Mouse (Mus musculus) layer of hippocampus, postnatal 25 days (tissue): ENCODE measurements around the gene Fgb. TPM values are rescaled to one million over a fixed set of nuclear protein-coding genes. Genes with fewer than 3 reads are reported as not detected.

Source experiments
- DNase-seq, 2 experiments: peaks; one replicate each; pipeline ENCODE4 v3.0.0; 2022; ENCODE audit warnings: mixed read lengths in 2 of 2, low spot score in 1 of 2; ENCODE audit errors: extremely low spot score in 1 of 2
- total RNA-seq, 2 experiments: library from RNA; stranded (reverse); gene quantifications; 2 replicates each; pipeline ENCODE4 v1.2.3; 2021

Fgb gene
- total RNA-seq, 2 experiments from 2014 or later: not detected

- no peak for DNase-seq
These were observed 57.7 kb downstream of the Fgb start for GRCm38 (mm10) chr3:82991963-82992362.

Other genes with a start within 250 kb of the Fgb start
- under 1 TPM; 0.71 to 0.77 TPM for gene Rbm46, start 173.4 kb downstream of the Fgb start, total RNA-seq
- gene Lrat, start 145.9 kb downstream of the Fgb start, total RNA-seq: not detected
- gene Fgg, start 42.1 kb downstream of the Fgb start, total RNA-seq: not detected
- gene Fga, start 23.8 kb downstream of the Fgb start, total RNA-seq: under 1 TPM; 0.17 to 0.28 TPM
- 10 to 100 TPM; 45.0 to 51.1 TPM for gene Plrg1, start 5.7 kb upstream of the Fgb start, total RNA-seq
- 1 to 10 TPM; 3.6 to 3.7 TPM for gene Dchs2, start 78.1 kb upstream of the Fgb start, total RNA-seq